Mouse (Mus musculus) heart, adult 2 months (tissue): Measurements from ENCODE around the gene Stard7.

ENCODE experiments used
- CTCF ChIP-seq: fragments of 200-600 bp; IDR thresholded peaks from 2 replicates; pipeline ENCODE4 v1.8.1; 2022; ENCODE audit warnings: antibody characterized with exemption, mild to moderate bottlenecking, moderate library complexity
- EP300 ChIP-seq: fragments of 200-500 bp; IDR thresholded peaks from 2 replicates; pipeline ENCODE4 v1.6.1; 2011; ENCODE audit warnings: low read depth, low read length, control low read depth; ENCODE audit not compliant: insufficient read depth
- POLR2A ChIP-seq: fragments of 200-500 bp; IDR thresholded peaks from 2 replicates; pipeline ENCODE4 v1.6.1; 2011; ENCODE audit warnings: mild to moderate bottlenecking, low read depth, low read length, control low read depth; ENCODE audit not compliant: insufficient read depth

GRCm38 (mm10) chr2:127336885-127337284 lies 66.9 kb downstream of the Stard7 start:
- TF ChIP-seq CTCF (no peak), POLR2A (no peak), EP300 (no peak)
